9 mouse cellular contexts compared by ENCODE assay signal in the genomic region with DNA sequence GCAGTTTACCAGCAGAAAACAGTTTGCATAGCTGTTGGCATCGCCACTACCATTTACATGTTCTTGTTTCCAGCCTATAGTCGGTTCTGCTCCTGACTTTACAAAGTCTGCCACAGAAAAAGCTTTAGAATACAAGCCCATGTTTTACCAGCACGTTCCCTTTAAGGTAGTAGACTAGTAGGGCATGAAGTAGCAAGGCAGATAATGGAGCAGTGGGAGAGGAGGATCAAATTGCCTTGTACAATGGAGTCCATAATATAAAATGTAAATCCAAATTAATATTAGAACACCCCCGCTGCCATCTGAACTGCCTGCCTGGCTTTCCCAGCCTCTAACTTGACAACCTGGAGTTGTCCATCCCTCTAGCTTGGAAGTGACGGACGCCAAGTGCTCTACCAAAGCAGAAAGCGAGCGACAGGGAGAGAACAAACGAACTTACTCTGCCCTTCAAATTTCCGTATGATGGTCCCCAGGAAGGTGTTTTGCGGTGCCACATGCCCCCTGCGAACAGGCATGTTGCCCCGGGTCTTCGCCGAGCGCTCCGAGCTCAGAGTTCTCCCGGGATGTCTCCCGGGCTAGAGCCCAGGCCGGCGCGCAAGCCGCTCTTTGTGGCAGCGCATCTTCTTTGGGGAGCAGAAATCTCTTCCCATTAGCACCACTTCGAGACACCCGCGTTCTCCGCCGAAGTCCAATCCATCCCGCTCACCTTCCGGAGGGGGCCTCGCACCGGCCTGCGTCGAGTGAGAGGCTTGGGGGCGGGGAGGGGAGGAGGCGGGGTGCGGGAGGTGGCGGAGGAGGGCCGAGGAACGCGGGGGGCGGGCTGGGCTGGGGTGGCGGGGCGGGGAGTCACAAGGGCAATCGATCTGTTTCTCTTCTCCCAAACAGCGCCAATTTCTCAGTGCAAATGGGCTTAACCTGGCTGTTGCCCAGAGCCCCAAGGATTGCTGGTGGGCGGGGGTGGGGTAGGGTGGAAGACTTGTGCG. TPM values are rescaled to one million over a fixed set of nuclear protein-coding genes. Genes with fewer than 3 reads are reported as not detected.
A peak's percentile ranks its signal among the peaks of the same experiment; 100 is the strongest.
DNase-seq lines count a peak whose midpoint lies in the region; ATAC-seq and TF ChIP-seq lines count a peak whose summit lies in the region.
"Had no signal": no experiment of that assay in that cellular context is flagged by ENCODE, and none has a peak within 500 bp of the region (broad histone marks: within the 10 kb centered on the region; RNA-seq: fewer than 3 reads in every experiment).

A gene (minus strand): TSS at position 725 of the 983 bp plus-strand sequence.

- peak within 1 kb of the TSS; percentile 74 for H3K9ac ChIP-seq in hindbrain, embryonic 16.5 days (ENCODE audit: low read depth, low read length)
- H3K9ac ChIP-seq in liver, adult 2 months (ENCODE audit: low read depth, low read length) = no peak within 1 kb of the TSS

- peak; percentile 23 for DNase-seq in layer of hippocampus, adult 11-12 months (ENCODE audit: low spot score)
- no peak for DNase-seq in layer of hippocampus, adult 9-10 months (ENCODE audit: low spot score)
- peak; percentile 42 for DNase-seq in embryo, embryonic 9.5 days (ENCODE audit: extremely low spot score)
- DNase-seq in liver, adult 2 months (ENCODE audit: extremely low read depth, low read depth, low spot score) = peak; percentile 13
- peak; percentile 63 to 66 for DNase-seq in right cerebral cortex, postnatal 10 days (ENCODE audit: low spot score in 2 of 2)
- DNase-seq in thymus, postnatal 14 days = no peak
- no peak for DNase-seq in spleen, adult 12 weeks (ENCODE audit: low spot score)

- 1% methylated on average over 44 of the region's 49 CpGs for WGBS in hindbrain, embryonic 16.5 days
- 4% methylated on average over 49 of the region's 49 CpGs for WGBS in liver, adult 2 months

- no peaks in the 10 kb centered on the region for H3K27me3 ChIP-seq in hindbrain, embryonic 16.5 days (replicated peaks; ENCODE audit: control insufficient read depth, insufficient read depth, low read length)
- H3K27me3 ChIP-seq in liver, adult 2 months (ENCODE audit: control insufficient read depth, insufficient read depth, low read length) = no peaks in the 10 kb centered on the region

- TF ChIP-seq POLR2A in liver, adult 2 months (IDR thresholded peaks at IDR 0.05; ENCODE audit: extremely low read depth, insufficient read depth, low read length) = no peak

- peak; percentile 89 for ATAC-seq in hindbrain, embryonic 16.5 days

- H3K4me3 ChIP-seq in hindbrain, embryonic 16.5 days (ENCODE audit: low read length) = peak within 1 kb of the TSS; percentile 67
- H3K4me3 ChIP-seq in liver, adult 2 months (ENCODE audit: insufficient read depth, low read depth, low read length) = no peak within 1 kb of the TSS

- H3K4me1 ChIP-seq in hindbrain, embryonic 16.5 days (ENCODE audit: control insufficient read depth, insufficient read depth, low read depth, low read length) = peaks cover 2% of the 10 kb centered on the region; the same call in 1 of the 2 replicates
- no peaks in the 10 kb centered on the region for H3K4me1 ChIP-seq in liver, adult 2 months (ENCODE audit: control insufficient read depth, insufficient read depth, low read length)

- peak within 1 kb of the TSS; percentile 91 for H3K27ac ChIP-seq in hindbrain, embryonic 16.5 days (ENCODE audit: low read depth, low read length)
- no peak within 1 kb of the TSS for H3K27ac ChIP-seq in liver, adult 2 months (replicated peaks; ENCODE audit: insufficient read depth, low read depth, low read length)

- H3K4me2 ChIP-seq in hindbrain, embryonic 16.5 days (ENCODE audit: low read length) = peak within 1 kb of the TSS; percentile 74

- H3K79me2 ChIP-seq in liver, adult 2 months (ENCODE audit: control insufficient read depth, insufficient read depth, low read length) = no peaks in the 10 kb centered on the region

- TF ChIP-seq CTCF in liver, adult 2 months (IDR thresholded peaks at IDR 0.05; ENCODE audit: low read depth, low read length) = no peak

- H3K36me3 ChIP-seq in hindbrain, embryonic 16.5 days (ENCODE audit: control insufficient read depth, insufficient read depth, low read length) = no peaks in the 10 kb centered on the region
- H3K36me3 ChIP-seq in liver, adult 2 months (ENCODE audit: control insufficient read depth, insufficient read depth, low read length) = no peaks in the 10 kb centered on the region

- no peaks in the 10 kb centered on the region for H3K9me3 ChIP-seq in hindbrain, embryonic 16.5 days (ENCODE audit: control insufficient read depth, low read length)

RNA-seq across cellular contexts. Expression of the gene that starts here (rescaled TPM):
- polyA plus RNA-seq in hindbrain, embryonic 16.5 days (2015; fragmentation: Nextera tagmentation; extraction: Ambion mirVana) = 9.4 and 9.8 TPM in 2 replicates
- total RNA-seq in liver, adult 2 months (2014; rRNA removed) = not detected in 2 replicates
- polyA plus RNA-seq in liver, adult 2 months (2012; rRNA removed) = not detected in 2 replicates
- total RNA-seq: neutrophil, adult 5-6 weeks had no signal

Comparison
In these comparisons a context has a peak if more than half of its experiments do, and no peak if none do; other contexts are left out.
1. RNA of the gene that starts here (polyA plus RNA-seq): 9.4 to 9.8 TPM in hindbrain, embryonic 16.5 days; not detected in liver, adult 2 months; every median in the first group is over 10 times any median in the second.
2. DNase-seq: peak in layer of hippocampus, adult 11-12 months (single experiment), embryo, embryonic 9.5 days (single experiment) and right cerebral cortex, postnatal 10 days (2 of 2); none in layer of hippocampus, adult 9-10 months (single experiment), thymus, postnatal 14 days (single experiment) and spleen, adult 12 weeks (single experiment).
3. Peak in DNase-seq in liver, adult 2 months; RNA of the gene not detected or under 1 TPM.